Mouse (Mus musculus): ENCODE data around the gene Pgbd5. TPM values are rescaled to one million over a fixed set of nuclear protein-coding genes. Genes with fewer than 3 reads are reported as not detected.

The Pgbd5 gene
- polyA plus RNA-seq, 1 experiment, result 0.88 TPM

DNA sequence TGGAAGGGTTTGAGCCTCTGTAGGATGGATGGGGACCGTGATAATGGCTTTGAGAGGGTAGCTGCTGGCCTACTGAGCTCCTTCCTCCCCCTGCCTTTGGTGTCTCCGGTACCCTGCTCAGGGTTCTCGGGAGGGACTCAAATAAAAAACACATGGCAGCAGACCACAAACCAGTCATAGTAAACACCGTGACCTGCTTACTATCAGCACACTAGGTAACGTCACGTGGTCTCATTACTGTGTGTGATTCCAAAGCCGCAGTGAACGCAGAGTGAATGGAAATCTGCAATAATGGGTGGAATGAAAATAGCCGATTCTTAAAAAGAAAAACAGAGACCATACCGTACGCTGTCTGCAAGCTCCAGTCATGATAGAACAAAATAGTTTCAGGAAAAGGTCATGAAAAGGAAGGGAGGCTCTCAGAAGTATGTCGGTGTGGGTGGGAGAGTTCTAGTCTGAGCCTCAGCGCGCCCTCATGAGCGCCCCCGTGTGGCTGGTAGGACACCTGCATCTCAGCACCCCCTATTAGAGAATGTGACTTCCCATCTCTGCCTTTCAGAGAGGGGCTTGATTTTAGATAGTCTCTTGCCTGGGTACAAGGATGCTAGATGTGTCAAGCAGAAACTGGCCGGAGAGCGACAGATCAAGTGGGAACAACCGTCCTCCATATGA, 92.5 kb downstream of the Pgbd5 start:
- DNase-seq (ENCODE audit: low read depth), result no peak

DNA sequence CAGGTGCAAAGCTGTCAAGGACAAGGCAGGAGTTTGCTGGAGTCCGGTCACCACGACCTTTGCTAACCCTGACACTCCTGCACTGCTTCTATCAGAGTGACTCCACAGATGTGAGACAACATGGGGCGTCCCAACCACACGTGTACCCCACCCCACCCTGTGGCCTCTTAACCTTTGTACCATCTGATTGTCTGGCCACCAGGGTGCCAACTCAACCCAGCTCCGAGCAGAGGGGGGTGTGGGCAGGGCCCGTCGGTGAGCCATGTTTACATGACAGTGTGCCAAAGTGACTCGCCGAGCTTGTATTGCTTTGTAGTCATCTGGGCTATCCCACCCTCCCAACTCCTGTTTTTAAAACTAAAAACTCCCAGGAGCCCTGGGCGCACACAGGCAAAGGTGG, 94.4 kb downstream of the Pgbd5 start:
- DNase-seq (ENCODE audit: low read depth), result no peak

DNA sequence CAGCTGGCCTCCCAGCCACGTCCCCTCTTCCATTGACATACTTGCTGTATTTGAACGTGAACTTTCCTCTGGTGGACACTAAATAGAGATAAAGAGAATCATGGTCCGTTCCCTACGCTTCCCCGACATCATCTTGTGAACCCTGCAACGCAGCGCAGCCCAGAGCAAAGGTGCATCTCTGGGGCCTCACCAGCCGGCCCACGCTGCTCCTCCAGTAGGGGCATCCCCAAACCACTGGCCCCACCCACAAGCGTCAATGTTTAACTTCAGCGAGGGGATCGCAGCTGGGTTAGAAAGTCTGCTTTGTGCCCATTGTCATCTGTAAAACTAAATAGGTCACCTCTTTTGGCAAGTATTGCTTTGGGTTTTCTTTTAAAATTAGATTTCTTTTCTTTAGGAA, 95.5 kb downstream of the Pgbd5 start:
- DNase-seq (ENCODE audit: low read depth), result no peak

DNA sequence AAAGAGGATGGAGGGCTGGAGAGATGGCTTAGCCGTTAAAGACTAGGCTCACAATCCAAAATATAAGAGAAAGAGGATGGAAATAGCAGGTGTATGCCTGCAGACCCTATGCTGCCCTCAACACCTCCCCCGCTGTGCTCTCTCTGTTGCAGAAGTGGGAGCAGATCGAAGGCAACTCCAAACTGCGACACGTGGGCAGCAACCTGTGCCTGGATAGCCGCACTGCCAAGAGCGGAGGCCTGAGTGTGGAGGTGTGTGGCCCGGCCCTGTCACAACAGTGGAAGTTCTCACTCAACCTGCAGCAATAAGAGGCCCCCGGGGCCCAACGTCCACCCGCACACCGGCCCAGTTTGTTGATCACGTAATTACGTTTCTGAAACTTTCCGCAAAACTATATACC, 96.3 kb downstream of the Pgbd5 start:
- no peak for DNase-seq (ENCODE audit: low read depth)

DNA sequence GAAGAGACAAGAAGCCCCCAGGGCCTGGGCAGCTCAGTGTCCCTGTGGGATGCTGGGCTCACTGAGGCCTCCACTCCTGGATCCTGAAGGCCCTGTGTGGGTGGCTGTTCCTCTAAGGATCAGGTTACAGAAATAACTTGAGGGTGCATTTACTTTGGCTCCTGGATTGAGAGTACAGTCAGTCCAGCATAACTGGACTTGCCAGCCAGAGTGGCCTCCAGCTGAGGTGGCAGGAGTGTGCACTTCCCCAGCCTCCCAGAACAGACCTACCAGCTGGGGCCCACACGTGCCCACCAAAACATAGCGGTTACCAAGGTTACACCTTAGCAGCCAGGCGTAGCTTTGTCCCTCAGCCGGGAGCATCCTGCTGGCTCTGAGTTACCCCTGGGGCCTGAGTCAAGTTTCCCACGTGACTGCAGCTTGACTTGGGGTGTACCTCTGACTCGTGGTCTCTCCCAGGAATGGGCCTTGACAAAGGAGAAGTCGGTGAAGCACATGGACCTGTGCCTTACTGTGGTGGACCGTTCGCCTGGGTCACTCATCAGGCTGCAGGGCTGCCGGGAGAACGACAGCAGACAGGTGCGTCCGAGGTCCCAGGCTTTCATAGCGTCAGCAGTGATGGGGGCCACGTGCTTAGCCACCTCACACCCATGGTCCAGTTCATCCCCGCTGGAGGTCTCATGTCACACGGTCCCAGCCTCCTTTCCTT, 98.9 kb downstream of the Pgbd5 start:
- DNase-seq (ENCODE audit: low read depth), result no peak

DNA sequence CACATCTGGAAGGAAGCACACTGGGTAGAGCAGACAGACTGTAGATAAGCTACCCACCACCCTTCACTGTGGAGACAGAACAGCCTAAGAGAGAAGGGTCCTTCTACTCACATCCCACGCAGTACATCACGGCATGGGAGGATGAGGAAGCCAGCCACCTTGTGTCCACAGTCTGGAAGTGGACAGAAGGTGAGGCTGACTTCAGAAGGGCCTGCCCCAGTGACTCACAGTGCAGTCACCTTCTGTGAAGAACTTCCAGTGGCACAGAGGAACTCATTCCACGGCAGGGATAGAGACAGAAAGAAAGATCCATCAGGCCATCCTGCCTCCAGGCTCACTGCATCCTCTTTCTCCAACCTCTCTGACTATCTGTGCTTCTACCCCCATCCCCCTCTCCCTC, 99.7 kb downstream of the Pgbd5 start:
- DNase-seq (ENCODE audit: low read depth), result no peak

DNA sequence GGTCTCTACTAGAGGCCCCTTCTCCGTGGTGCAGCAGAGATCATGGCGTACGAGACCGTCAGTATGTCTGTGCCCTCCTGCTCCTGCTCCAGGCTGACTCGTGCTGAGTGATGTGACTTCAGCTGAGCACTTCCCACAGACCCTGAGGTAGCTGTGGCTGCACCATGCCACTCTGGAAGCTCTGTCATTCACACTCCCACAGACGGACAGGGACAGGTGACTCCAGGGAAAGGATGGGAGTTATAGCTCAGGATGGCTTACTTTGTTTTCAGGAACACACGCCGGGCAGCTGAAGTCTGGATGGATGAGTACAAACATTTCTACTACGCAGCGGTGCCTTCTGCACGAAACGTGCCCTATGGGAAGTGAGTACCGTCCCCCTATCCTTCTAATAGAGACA, 103.2 kb downstream of the Pgbd5 start:
- no peak for DNase-seq (ENCODE audit: low read depth)

DNA sequence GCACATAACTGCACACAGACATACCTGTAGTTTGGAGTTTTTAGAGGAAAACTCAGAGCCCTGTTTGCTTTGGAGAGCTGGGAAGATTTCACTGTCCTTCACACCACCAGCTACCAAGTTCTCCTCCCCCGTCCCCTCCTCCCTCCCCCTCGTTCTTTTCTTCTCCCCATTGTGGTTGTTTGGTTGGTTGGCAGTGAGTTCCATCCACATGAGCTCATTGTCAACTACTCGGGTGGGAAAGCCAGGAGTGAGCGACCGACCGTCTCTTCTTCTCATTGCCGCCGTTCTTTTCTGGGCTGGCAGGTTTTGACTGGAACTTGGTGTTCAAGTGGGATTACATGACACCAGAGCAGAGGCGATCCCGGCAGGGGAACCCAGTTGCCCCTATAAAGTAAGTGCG, 107.8 kb downstream of the Pgbd5 start:
- DNase-seq (ENCODE audit: low read depth), result no peak

DNA sequence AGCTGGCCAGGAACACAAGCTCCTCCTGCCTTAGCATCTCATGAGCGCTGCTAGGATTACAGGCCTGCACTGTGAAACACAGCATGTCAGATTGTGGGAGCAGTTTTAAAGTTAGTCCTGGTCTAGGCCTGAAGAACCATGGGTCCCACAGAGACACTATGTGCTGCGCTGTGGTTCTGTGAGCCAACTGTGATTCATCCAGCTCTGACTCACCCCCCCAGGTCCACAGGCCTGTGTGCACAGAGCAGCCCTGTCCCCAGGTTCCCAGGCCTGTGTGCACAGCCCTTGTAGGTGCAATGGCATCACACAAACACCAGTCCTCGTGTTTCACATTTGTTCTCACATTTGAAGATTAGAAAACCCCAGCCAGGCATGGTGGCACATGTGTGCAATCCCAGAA, 108.4 kb downstream of the Pgbd5 start:
- no peak for DNase-seq (ENCODE audit: low read depth)

DNA sequence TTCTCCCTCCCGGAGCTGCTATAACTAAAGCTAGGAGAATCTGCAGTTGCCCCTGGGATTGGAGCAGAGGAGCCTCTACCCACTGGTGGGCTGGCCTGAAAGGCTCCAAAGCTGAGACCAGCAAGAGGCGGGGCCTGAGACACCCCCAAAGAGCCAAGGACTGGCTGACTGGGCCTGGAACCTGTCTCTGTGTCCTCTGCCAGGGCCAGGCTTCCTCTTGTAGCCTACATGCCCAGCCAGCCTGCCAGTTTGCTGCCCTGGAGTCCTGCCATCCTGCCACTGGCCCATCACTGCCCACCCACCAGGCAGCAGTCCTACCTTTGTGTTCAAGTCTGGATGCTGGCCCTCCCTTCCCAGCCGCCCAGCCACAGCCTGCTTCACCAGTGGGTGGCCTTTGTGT, 109.0 kb downstream of the Pgbd5 start:
- DNase-seq (ENCODE audit: low read depth), result no peak

DNA sequence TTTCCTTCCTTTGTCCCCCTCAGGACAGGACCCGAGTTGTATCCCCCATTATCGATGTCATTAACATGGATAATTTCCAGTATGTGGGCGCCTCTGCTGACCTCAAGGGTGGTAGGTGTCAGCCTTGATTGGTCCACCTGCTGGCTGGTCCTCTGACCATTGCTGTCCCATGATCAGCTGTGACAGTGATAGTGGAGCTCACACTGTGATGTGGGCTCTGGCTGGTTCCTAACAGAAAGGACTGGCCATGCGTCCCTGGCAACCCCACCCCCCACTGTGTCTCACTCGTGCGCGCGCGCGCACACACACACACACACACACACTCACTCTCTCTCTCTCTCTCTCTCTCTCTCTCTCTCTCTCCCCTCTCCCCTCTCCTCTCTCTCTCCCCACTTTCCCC, 109.8 kb downstream of the Pgbd5 start:
- no peak for DNase-seq (ENCODE audit: low read depth)

DNA sequence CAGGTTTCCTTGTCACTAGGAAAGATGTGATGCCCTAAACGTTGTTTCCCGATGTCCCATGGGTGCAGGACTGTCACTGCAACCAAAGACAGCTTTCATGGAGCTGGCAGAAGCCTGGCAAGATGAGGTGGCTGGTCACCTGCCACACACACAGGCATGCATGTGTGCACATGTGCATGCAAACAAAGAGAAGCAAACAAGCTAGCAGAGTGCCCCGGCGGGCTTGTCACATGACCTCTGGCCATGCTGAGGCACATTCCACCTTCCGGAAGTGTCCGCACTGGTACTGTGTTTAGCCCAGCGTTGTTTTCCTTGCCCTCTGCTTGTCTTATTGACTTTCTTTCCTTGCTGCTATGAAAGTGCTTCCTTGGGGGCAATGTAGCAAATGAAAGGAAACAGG, 111.2 kb downstream of the Pgbd5 start:
- no peak for DNase-seq (ENCODE audit: low read depth)

DNA sequence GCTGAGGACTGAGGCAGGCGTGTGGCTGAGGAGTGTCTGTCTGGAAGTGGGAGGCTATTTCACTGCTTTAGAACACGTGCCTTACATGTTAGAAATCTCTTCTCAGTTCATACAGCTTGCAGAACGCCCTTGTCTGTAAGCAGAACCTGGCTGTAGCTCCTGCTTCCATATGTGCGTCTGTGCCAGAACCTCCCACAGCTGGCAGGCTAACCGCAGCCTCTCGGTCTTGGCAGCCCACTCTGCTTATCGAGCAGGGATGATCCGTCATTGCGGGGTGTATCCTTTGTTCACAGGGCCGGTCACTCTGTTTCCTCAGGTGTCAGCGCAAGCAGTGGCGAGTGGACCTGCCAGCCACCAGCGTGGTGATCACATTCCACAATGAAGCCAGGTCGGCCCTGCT, 116.1 kb downstream of the Pgbd5 start:
- DNase-seq (ENCODE audit: low read depth), result no peak

DNA sequence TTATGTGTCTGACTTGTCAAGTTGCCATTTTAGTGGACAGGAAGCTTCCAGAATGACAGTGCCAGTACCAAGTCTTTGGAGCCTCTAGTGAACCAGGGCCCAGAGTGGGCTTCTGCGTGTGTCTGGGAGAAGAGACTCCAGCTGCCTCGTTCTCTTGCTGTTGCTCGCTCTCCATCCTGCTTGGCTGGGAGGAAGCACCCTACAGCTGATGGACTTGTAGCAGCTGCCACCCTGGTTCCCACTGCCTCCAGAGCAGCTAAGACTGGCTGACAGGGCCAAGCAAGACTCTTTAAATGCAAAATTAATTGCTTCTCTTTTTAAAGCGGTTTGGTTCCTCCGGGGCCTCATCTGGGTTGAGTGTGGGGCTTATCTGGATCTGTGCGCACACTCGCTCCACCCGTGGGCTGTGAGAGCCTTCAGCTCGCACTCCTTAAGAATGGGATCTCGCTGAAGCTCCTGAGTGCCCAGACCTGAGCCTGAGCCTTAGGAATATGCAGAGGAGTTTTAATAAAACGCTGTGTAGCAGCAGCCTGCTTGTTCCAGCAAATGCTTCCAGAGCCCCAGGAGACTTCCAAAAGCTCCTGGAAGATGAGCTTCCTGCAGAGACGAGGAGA, 118.1 kb downstream of the Pgbd5 start:
- no peak for DNase-seq (ENCODE audit: low read depth)

DNA sequence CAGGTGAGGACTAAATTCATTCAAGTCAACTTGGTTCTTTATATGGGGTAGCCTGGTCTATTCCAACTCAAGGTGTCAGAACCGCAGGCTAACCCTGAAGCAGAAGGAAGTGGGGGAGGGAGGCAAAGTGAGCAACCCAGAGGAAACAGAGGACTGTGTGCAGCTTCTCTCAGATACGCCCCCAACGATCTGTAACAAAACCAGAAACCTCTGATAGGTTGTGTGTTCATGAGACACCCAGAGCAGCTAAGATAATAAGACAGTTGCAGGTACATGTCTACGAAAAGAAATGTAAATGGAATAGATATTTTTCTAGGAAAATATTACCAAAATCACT, 120.2 kb downstream of the Pgbd5 start:
- DNase-seq (ENCODE audit: low read depth), result no peak

Other genes with a start within 250 kb of the Pgbd5 start
- 20.7 and 32.9 TPM in 2 replicates for gene Galnt2, start 208.3 kb downstream of the Pgbd5 start, polyA plus RNA-seq (2012; rRNA removed)
- gene Cog2, start 81.1 kb upstream of the Pgbd5 start, polyA plus RNA-seq (2012; rRNA removed), result 24.3 and 27.6 TPM in 2 replicates
- 180 and 247 TPM in 2 replicates for gene Agt, start 130.0 kb upstream of the Pgbd5 start, polyA plus RNA-seq (2012; rRNA removed)
- gene Capn9, start 136.5 kb upstream of the Pgbd5 start, polyA plus RNA-seq (2012; rRNA removed), result 0.22 and 0.34 TPM in 2 replicates
- 25.8 and 32.1 TPM in 2 replicates for gene 2310022B05Rik, start 223.7 kb upstream of the Pgbd5 start, polyA plus RNA-seq (2012; rRNA removed)

All from gonadal fat pad, adult 2 months (tissue).